Mouse (Mus musculus): ENCODE data around the gene Ppp3ca.

DNA sequence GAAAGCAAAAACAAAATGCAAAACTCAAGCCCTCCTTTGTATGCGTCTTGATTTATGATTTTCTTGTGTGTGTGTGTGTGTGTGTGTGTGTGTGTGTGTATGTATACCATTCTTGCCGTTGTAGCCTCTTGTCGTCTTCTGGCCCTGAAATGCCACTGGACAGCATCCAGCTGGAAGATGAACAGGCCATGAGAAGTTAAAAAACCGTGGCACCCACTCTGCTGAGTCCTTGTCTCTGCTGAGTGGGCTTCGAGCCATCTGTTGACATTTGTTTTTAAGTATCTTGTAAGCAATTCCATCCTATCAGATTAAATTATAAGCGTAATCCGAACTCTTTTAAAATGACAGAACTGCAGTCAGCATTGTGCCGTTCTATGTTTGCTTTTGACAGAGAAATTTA is 8.5 kb downstream of the Ppp3ca start:
- TF ChIP-seq POLR2A (IDR thresholded peaks at IDR 0.05; ENCODE audit: control insufficient read depth, low read depth, low read length) = no peak
- TF ChIP-seq CTCF (IDR thresholded peaks at IDR 0.05; ENCODE audit: control insufficient read depth, insufficient read depth, insufficient replicate concordance, low read depth, low read length) = no peak
